Mouse (Mus musculus) midbrain, embryonic 10.5 days (tissue): ENCODE data around the gene Pld5. TPM values are rescaled to one million over a fixed set of nuclear protein-coding genes. Genes with fewer than 3 reads are reported as not detected.

Experiments
- DNase-seq: peaks from one replicate; pipeline ENCODE4 v3.0.0-alpha.2; 2017; ENCODE audit warnings: low spot score
- H3K27ac ChIP-seq: fragments of 300-500 bp; sonication (generic); replicated peaks from 2 replicates; pipeline ENCODE4 v1.5.1; 2016; ENCODE audit warnings: mild to moderate bottlenecking
- H3K27me3 ChIP-seq: fragments of 300-500 bp; sonication (generic); 2 replicates; pipeline ENCODE4 v1.6.1; 2016; ENCODE audit warnings: low read depth, mild to moderate bottlenecking; ENCODE audit not compliant: poor library complexity, severe bottlenecking
- H3K36me3 ChIP-seq: fragments of 300-500 bp; sonication (generic); 2 replicates; pipeline ENCODE4 v1.6.1; 2016; ENCODE audit warnings: mild to moderate bottlenecking, moderate library complexity
- H3K4me1 ChIP-seq: fragments of 300-500 bp; sonication (generic); 2 replicates; pipeline ENCODE4 v1.6.1; 2016
- H3K4me3 ChIP-seq: fragments of 300-500 bp; sonication (generic); 2 replicates; pipeline ENCODE4 v1.5.1; 2016; ENCODE audit warnings: mild to moderate bottlenecking, moderate library complexity
- H3K9me3 ChIP-seq: fragments of 300-500 bp; sonication (generic); replicated peaks from 2 replicates; pipeline ENCODE4 v1.6.1; 2016; ENCODE audit warnings: mild to moderate bottlenecking
- WGBS: fragments of 180-500 bp; shearing (Covaris S2); methylation state at CpG from one replicate; pipeline ENCODE4 v1.1.7; 2016; 5-methylcytosine and 5-hydroxymethylcytosine counted together
- polyA plus RNA-seq: library from polyadenylated mRNA; unstranded; fragments of >200 nt; fragmentation: Nextera tagmentation; extraction: Ambion mirVana; gene quantifications from 2 replicates; pipeline ENCODE4 v1.2.1, GENCODE M21; 2016

Gene Pld5
- polyA plus RNA-seq, result 0.84 and 1.5 TPM in 2 replicates

DNA sequence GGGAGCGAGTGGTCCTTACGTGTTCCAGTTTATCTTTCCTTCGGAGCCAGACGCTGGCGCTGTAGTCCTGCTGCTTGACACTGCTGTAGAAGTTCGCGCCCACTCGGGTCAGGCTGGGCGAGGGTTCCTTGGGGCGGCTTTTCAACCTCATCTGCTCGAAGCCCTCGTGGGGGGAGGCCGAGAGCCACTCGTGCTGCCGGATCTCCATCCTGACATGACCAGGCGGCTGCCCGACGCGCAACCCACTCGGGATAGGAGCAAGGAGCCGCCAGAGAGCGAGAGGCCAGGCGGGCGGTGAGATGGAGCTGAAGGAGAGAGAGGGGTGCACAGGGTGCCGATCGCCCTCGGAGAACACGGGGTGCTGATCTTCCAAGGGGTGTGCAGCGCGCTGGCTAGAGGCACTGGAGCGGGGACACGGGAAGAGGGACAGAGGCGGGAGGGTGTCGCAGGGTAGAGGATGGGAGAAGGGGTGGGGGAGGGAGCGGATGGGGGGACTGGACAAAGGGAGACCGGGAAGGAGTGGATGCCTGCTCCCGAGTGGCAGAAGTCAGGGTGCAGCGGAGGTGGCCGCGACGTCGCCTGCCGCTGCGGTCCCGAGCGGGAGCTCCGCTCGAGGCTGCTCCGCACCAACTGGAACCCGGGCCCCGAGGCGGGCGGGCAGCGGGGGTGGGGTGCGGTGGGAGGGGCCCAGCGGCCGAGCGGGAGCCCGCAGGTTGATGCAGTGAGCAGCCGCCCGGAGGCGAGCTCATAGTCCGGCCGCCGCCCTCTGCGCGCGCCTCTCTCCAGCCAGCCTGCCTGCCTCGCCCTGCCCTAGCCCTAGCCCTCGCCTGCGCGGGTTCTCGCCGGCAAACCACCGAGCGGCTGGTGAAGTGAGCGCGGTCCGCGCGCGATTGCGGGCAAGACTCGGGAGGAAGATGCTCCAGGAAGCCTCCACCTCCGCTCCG is at the start of gene Pld5:
Gene Pld5 (minus strand): TSS at position 646 of the 944 bp plus-strand sequence.
- 1% methylated on average over 69 of the region's 86 CpGs for WGBS

DNA sequence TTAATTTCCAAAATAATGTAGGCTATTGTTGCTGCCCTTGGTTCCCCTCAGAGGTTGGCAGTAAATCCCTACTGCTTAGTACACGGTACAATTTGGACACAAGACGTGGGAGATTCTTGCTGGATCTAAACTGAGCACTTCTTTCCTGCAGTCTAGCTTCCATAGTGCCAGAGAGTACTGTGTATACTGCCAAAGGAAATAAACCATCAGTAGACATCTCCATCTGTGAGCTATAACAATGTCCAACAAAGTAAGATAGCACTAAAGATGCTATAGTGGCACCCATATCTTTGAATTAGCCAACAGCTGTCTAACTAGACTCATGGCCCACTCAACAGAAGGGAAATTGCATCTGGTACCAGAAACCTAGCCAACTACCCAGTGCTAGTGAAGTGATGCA is 40.0 kb upstream of the Pld5 start:
- Histone ChIP-seq H3K4me1 (no peaks in the 10 kb centered on the region), H3K27ac (no peak overlapping the region), H3K4me3 (no peak overlapping the region), H3K27me3 (no peaks in the 10 kb centered on the region), H3K36me3 (no peaks in the 10 kb centered on the region), H3K9me3 (no peaks in the 10 kb centered on the region)
- DNase-seq, result no peak
- WGBS, result 85% methylated on average over 2 of the region's 2 CpGs

More for the DNA sequence above, at the start of gene Pld5:
- Histone ChIP-seq H3K4me3 (peak within 1 kb of the TSS; percentile 78), H3K27ac (peak within 1 kb of the TSS; percentile 89), H3K36me3 (no peaks in the 10 kb centered on the region), H3K4me1 (peaks cover 15% of the 10 kb centered on the region), H3K9me3 (no peaks in the 10 kb centered on the region), H3K27me3 (peaks cover 49% of the 10 kb centered on the region)
- peak; percentile 74 for DNase-seq

DNA sequence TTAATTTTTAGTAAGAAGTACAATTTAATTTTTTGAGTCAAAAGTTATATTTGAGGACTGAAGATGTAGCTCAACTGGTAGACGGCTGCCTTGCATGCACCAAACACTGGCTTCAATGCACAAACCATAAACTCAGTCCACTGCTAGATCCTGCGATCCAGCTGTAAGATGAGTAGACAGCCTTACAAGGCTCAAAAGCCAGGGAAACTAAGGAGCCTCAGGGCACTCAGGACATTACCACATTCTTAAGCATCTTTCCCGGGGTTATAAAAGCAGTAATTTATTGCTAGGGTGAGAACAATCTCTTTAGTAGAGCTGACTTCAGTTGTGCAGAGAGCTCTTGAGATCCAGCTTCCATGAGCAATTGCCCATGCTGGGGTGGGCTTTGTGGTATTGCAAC is 35.1 kb upstream of the Pld5 start:
- no peaks in the 10 kb centered on the region for H3K27me3 ChIP-seq
- WGBS, result 87% methylated on average over 3 of the region's 3 CpGs
- no peak for DNase-seq
- H3K36me3 ChIP-seq, result no peaks in the 10 kb centered on the region
- no peak overlapping the region for H3K27ac ChIP-seq
- H3K4me1 ChIP-seq, result no peaks in the 10 kb centered on the region
- H3K4me3 ChIP-seq, result no peak overlapping the region
- H3K9me3 ChIP-seq, result no peaks in the 10 kb centered on the region

DNA sequence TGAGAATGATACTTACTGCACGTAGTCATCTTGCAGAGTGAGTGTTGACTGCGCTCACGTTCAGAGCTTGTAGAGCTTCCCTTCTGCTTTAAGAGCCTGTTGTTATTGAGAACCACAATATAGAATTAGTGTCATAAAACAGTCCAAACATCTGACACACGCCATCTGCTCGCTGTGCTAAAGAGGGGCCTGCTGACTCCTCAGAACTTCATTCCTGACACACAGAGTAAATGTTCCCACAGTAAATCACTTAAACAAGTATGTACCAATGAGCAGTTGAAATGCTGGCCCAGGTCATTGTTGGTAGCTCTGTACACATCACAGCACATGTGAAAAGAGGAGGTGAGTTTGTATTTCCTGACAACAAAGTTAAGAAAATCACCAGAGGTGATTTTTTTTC is 14.3 kb upstream of the Pld5 start:
- no peaks in the 10 kb centered on the region for H3K9me3 ChIP-seq
- no peak overlapping the region for H3K27ac ChIP-seq
- no peak for DNase-seq
- no peaks in the 10 kb centered on the region for H3K36me3 ChIP-seq
- H3K4me1 ChIP-seq, result no peaks in the 10 kb centered on the region
- H3K4me3 ChIP-seq, result no peak overlapping the region
- no peaks in the 10 kb centered on the region for H3K27me3 ChIP-seq
- WGBS, result 92% methylated on average over 5 of the region's 5 CpGs

DNA sequence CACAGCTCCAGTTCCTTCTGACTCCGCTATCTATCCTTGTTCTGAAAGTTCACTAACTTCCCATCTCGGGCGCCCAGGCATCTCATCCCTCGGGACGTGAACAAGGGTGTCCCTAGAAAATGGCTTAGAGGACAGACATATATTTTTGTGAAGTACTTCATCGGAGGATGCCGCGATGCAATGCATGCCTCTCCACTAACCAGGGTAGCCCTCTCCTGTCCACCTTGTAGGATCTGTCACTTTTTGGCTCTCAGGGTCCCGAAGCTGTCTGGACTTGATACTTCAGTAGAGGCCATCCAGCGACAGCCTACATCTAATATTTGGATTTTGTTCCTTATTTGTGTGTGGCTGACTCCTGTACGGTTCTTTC is 484 bp upstream of the Pld5 start:
- Histone ChIP-seq H3K4me1 (peaks cover 15% of the 10 kb centered on the region), H3K36me3 (no peaks in the 10 kb centered on the region), H3K4me3 (peak overlapping the region; percentile 78), H3K27ac (peak overlapping the region; percentile 89), H3K27me3 (peaks cover 49% of the 10 kb centered on the region), H3K9me3 (no peaks in the 10 kb centered on the region)
- no peak for DNase-seq
- 13% methylated on average over 11 of the region's 11 CpGs for WGBS

DNA sequence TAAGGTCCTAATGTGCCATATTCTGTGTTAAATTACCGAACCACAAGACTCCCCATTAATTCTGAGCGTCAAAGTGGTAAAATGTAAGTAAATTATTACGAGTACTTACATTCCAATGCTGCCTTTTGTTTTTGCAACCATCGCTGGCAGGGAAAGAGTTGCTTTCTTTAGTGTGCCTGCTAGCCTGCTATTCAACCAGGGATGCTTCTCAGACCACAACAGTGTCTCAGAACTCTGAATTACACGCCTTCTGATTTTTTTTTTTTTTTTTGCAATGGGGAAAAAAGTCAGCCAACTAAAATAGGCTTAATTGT is 26.4 kb downstream of the Pld5 start:
- 85% methylated on average over 5 of the region's 5 CpGs for WGBS

DNA sequence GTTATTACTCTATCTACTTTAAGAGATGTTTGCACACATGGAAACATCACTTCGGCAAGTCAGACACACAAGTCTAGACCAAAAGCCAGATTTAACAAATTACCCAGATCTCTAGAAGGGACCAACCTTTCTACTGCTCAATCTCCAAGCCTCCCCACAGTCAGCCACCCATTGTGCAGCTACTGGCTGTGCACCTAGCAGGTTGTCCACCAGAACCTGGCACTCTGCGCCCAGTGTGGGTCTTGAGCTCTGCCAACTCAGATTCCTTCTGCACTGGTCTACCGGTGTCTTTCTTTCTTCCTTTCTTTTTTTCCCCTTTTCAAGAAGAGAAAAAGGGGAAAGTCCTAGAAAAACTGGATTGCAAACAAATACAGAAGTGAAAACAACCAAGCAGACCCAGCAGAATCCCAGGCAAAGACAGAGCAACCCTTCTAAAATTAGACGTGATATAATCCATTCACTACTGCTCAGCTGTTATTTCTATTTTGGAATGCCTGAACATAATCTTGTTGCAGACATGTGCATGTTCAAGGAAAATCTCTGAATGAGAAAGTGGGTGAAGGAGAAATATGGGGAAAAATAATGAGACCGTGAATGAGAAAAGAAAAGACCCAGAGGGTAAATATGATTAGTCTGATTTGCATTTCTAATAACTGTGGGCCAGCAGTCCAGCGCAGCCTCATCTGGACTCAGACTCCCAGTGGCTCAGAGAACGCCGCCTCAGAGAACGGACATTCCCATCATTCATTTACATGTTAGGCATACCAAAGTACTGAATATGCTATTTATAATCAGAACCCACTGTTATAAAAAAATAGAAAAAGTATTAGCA is 27.0 kb downstream of the Pld5 start:
- DNase-seq, result no peak
- WGBS, result 93% methylated on average over 9 of the region's 9 CpGs
- no peaks in the 10 kb centered on the region for H3K9me3 ChIP-seq
- no peak overlapping the region for H3K27ac ChIP-seq
- no peaks in the 10 kb centered on the region for H3K4me1 ChIP-seq
- no peaks in the 10 kb centered on the region for H3K27me3 ChIP-seq
- no peak overlapping the region for H3K4me3 ChIP-seq
- H3K36me3 ChIP-seq, result no peaks in the 10 kb centered on the region

More for the DNA sequence above, 26.4 kb downstream of the Pld5 start:
- Histone ChIP-seq H3K9me3 (no peaks in the 10 kb centered on the region), H3K27me3 (no peaks in the 10 kb centered on the region), H3K4me3 (no peak overlapping the region), H3K4me1 (no peaks in the 10 kb centered on the region), H3K36me3 (no peaks in the 10 kb centered on the region), H3K27ac (no peak overlapping the region)
- no peak for DNase-seq

DNA sequence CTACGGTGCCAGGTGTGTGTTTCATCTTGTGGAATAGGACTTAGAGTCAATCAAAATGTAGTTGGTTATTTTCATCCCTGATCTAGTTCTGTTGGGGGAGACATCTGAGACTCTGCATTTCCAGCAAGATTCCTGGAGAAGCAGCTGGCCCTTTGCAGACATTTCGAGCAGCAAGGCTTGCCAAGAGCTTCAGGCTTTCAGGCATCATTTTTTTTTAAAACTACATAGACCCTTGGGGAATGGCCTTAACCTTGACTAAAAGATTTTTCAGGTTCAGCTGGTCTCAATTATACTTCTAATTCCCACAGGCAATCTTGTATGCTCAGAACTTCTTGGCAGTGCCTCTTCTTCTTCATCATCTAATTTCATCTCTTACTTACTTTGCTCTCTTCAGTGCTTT is 35.9 kb downstream of the Pld5 start:
- Histone ChIP-seq H3K4me3 (no peak overlapping the region), H3K9me3 (no peaks in the 10 kb centered on the region), H3K27ac (no peak overlapping the region), H3K36me3 (no peaks in the 10 kb centered on the region), H3K27me3 (no peaks in the 10 kb centered on the region), H3K4me1 (no peaks in the 10 kb centered on the region)
- 91% methylated on average over 2 of the region's 2 CpGs for WGBS
- no peak for DNase-seq

DNA sequence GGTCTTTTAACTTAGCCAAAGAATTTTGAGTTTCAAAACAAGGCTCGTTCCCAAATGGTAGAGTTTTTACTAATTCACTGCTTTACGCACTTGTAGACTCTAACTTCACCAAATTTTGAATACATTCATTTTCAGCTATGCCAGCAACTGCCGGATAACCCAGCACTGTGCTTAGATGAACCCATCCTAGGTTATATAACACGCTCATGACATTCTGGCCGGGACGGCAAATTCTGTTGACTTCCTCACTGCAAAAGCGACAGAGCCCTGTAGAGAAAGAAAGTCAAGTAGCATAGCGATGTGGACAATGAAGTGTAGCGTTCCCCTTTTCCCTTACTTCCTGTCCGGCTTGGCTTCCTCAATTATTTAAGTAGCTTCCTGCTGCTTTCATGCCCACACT is 51.3 kb downstream of the Pld5 start:
- WGBS, result 87% methylated on average over 10 of the region's 10 CpGs
- no peak for DNase-seq
- Histone ChIP-seq H3K4me1 (no peaks in the 10 kb centered on the region), H3K36me3 (no peaks in the 10 kb centered on the region), H3K27me3 (no peaks in the 10 kb centered on the region), H3K4me3 (no peak overlapping the region), H3K9me3 (no peaks in the 10 kb centered on the region), H3K27ac (no peak overlapping the region)

DNA sequence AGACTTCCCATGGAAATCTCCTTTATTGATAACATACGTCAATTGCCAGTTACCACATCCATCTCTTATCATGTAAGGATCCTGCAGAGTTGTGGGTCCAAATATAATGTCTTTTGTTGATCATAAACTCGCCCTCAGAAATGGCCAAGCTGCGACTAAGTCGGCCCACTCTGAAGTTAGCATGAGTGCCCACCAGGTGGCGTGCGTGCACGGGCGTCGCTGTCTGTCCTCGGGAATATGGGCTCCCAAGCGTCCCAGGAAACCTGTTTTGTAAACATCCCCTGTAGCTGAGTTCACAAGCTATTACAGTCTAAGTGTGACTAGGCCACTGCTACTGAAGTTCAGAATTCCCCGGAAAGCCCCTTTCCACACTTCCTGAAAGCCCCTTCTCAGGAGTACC is 51.9 kb downstream of the Pld5 start:
- no peak overlapping the region for H3K27ac ChIP-seq
- no peak overlapping the region for H3K4me3 ChIP-seq
- no peaks in the 10 kb centered on the region for H3K27me3 ChIP-seq
- H3K4me1 ChIP-seq, result no peaks in the 10 kb centered on the region
- DNase-seq, result peak; percentile 76
- H3K9me3 ChIP-seq, result no peaks in the 10 kb centered on the region
- WGBS, result 5% methylated on average over 12 of the region's 12 CpGs
- H3K36me3 ChIP-seq, result no peaks in the 10 kb centered on the region

DNA sequence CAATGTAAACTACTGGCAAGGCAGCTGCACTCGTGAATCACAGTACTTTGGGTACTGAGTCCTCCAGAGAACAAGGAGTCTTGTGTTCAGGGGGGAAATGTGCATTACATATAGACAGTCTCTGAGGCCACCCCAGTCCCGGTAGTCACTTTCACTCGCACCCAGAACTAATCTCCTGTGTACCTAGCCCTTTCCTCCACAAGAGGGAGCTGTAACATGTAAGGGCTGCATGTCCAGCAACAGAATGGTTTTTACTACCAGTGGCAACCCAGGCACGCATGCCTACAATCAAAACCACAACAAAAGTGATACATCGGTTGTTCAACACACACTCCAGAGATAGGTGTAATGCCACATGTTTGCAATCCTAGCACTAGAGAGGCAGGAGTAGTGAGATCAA is 56.9 kb downstream of the Pld5 start:
- Histone ChIP-seq H3K4me3 (no peak overlapping the region), H3K4me1 (peaks cover 9% of the 10 kb centered on the region), H3K9me3 (no peaks in the 10 kb centered on the region), H3K36me3 (no peaks in the 10 kb centered on the region), H3K27ac (no peak overlapping the region), H3K27me3 (no peaks in the 10 kb centered on the region)
- WGBS, result 90% methylated on average over 5 of the region's 5 CpGs
- no peak for DNase-seq

DNA sequence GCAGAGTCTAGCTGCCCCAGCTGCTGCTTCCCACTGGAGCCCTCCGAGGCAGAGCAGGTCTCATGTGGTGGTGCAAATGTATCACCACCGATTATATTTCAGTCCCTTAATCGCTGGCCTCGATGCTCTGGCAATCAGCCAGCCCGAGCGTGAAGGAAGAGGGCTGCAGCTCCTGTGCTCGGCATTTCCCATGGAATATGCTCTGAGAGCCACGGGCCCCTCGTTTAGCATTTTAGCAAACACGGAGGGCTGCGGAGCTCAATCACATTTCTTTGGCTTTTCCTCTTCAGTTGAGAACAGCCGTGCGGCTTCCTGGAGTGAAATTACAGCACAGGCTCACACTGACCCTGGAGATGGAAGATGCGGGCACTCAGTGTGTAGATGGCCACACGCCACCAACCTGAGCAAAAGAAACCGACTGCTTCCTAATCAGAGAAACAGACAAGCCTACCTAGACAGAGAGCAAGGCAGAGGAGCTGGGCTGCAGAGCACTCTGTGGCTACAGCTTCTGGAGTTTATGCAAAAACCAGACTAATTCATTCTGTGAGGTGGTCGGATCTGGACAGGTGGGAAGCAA is 61.4 kb downstream of the Pld5 start:
- H3K27me3 ChIP-seq, result no peaks in the 10 kb centered on the region
- DNase-seq, result no peak
- 56% methylated on average over 17 of the region's 17 CpGs for WGBS
- peak overlapping the region; percentile 35 for H3K27ac ChIP-seq
- no peaks in the 10 kb centered on the region for H3K9me3 ChIP-seq
- H3K36me3 ChIP-seq, result no peaks in the 10 kb centered on the region
- H3K4me3 ChIP-seq, result peak overlapping the region; percentile 7; the same call in 1 of the 2 replicates
- peaks cover 26% of the 10 kb centered on the region for H3K4me1 ChIP-seq
